Mouse (Mus musculus): ENCODE results near the gene Wipi1. TPM values are rescaled to one million over a fixed set of nuclear protein-coding genes. Genes with fewer than 3 reads are reported as not detected.

Wipi1 gene
- polyA plus RNA-seq, 1 experiment from 2014 or later, result 37.5 TPM

GRCm38 (mm10) chr11:109572051-109572450 lies 39.7 kb downstream of the Wipi1 start:
- no peak overlapping the region for H3K9ac ChIP-seq
- no peak overlapping the region for H3K4me3 ChIP-seq (replicated peaks)
- H3K9me3 ChIP-seq, result no peaks in the 10 kb centered on the region
- no peaks in the 10 kb centered on the region for H3K36me3 ChIP-seq
- no peaks in the 10 kb centered on the region for H3K27me3 ChIP-seq (replicated peaks)
- H3K4me1 ChIP-seq, result 0 out of 2 replicates have a peak, but pooled peaks cover 3% of the 10 kb centered on the region
- H3K27ac ChIP-seq, result no peak overlapping the region
- no peak overlapping the region for H3K4me2 ChIP-seq
- WGBS, result 84% methylated on average over 11 of the region's 11 CpGs
- ATAC-seq (ENCODE audit: insufficient read depth, low FRiP score, low read depth), result no peak

GRCm38 (mm10) chr11:109569809-109570208 lies 42.0 kb downstream of the Wipi1 start:
- no peak overlapping the region for H3K4me3 ChIP-seq (replicated peaks)
- no peak for ATAC-seq (ENCODE audit: insufficient read depth, low FRiP score, low read depth)
- H3K4me1 ChIP-seq, result 0 out of 2 replicates have a peak, but pooled peaks cover 2% of the 10 kb centered on the region
- WGBS, result 71% methylated on average over 7 of the region's 7 CpGs
- no peak overlapping the region for H3K27ac ChIP-seq
- H3K9me3 ChIP-seq, result no peaks in the 10 kb centered on the region
- no peaks in the 10 kb centered on the region for H3K27me3 ChIP-seq (replicated peaks)
- H3K36me3 ChIP-seq, result no peaks in the 10 kb centered on the region
- H3K4me2 ChIP-seq, result no peak overlapping the region
- H3K9ac ChIP-seq, result no peak overlapping the region

DNA sequence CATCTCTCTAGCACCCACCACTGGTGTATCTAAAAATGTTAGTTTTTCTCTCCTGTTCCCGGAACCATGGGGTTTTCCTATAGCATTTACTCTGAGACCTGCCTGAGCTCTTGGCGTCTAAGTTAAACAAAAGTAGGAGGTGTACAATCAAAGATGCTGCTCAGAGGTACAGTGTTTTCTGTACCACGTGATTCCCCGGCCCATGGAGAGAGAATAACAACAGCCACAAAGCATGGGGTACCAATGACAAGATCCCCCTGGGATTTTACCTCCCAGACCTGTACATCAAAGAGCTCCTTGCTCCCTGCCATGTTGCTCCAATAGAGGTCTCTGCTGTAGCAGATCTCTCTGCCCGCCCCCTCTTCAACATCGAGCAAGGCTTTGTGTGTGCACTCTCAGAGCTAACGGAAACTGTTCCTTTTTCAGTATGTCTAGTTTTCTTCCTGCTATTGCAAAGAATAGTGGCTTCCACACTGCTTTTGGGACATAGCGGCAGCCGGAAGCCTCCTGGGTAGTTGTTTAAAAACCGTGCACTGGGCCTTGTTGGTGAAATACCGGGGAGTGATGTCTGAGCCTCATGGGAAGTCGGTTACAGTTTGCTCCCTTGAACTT lies 42.7 kb downstream of the Wipi1 start:
- H3K4me1 ChIP-seq, result no peaks in the 10 kb centered on the region
- no peaks in the 10 kb centered on the region for H3K27me3 ChIP-seq (replicated peaks)
- H3K9ac ChIP-seq, result no peak overlapping the region
- H3K36me3 ChIP-seq, result no peaks in the 10 kb centered on the region
- no peak overlapping the region for H3K4me2 ChIP-seq
- no peak overlapping the region for H3K4me3 ChIP-seq (replicated peaks)
- WGBS, result 73% methylated on average over 12 of the region's 12 CpGs
- H3K27ac ChIP-seq, result no peak overlapping the region
- H3K9me3 ChIP-seq, result no peaks in the 10 kb centered on the region
- ATAC-seq (ENCODE audit: insufficient read depth, low FRiP score, low read depth), result no peak

- no peaks in the 10 kb centered on the region for H3K4me1 ChIP-seq
- no peaks in the 10 kb centered on the region for H3K9me3 ChIP-seq
- no peak overlapping the region for H3K4me3 ChIP-seq (replicated peaks)
- no peak overlapping the region for H3K4me2 ChIP-seq
- no peaks in the 10 kb centered on the region for H3K36me3 ChIP-seq
- no peak overlapping the region for H3K9ac ChIP-seq
- ATAC-seq (ENCODE audit: insufficient read depth, low FRiP score, low read depth), result no peak
- no peaks in the 10 kb centered on the region for H3K27me3 ChIP-seq (replicated peaks)
- H3K27ac ChIP-seq, result no peak overlapping the region
- WGBS, result 81% methylated on average over 15 of the region's 15 CpGs
Observed at GRCm38 (mm10) chr11:109564466-109565214, 47.1 kb downstream of the Wipi1 start.

- Histone ChIP-seq H3K9me3 (no peaks in the 10 kb centered on the region), H3K4me3 (replicated peaks) (no peak overlapping the region), H3K27ac (no peak overlapping the region), H3K36me3 (no peaks in the 10 kb centered on the region), H3K27me3 (replicated peaks) (no peaks in the 10 kb centered on the region), H3K4me2 (no peak overlapping the region), H3K4me1 (no peaks in the 10 kb centered on the region), H3K9ac (no peak overlapping the region)
- WGBS, result 69% methylated on average over 4 of the region's 4 CpGs
- ATAC-seq (ENCODE audit: insufficient read depth, low FRiP score, low read depth), result no peak
Observed at GRCm38 (mm10) chr11:109563708-109564107, 48.1 kb downstream of the Wipi1 start.

DNA sequence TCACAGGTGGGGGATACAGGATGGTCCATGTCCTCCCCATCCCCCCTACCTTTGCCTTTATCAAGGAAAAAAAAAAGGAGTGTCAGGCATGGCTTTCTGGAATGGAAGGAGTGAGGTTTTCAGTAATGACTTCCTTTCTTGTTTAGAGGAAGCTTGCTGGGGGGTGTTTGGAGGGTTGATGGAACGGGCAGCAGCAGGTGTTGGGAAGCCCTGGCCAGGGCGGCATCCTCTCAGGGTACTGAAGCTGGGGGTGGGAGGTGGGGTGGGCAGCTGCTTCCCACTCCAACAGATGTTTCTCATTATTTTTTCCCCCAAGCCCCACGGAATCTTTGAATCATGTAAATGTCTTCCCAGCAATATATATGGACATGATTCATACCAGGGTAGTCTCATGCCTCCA lies 50.3 kb downstream of the Wipi1 start:
- Histone ChIP-seq H3K4me2 (no peak overlapping the region), H3K4me1 (no peaks in the 10 kb centered on the region), H3K36me3 (no peaks in the 10 kb centered on the region), H3K27me3 (replicated peaks) (no peaks in the 10 kb centered on the region), H3K27ac (peak overlapping the region; percentile 22; the same call in 1 of the 2 replicates), H3K9me3 (no peaks in the 10 kb centered on the region), H3K9ac (no peak overlapping the region), H3K4me3 (replicated peaks) (no peak overlapping the region)
- 59% methylated on average over 3 of the region's 3 CpGs for WGBS
- ATAC-seq (ENCODE audit: insufficient read depth, low FRiP score, low read depth), result no peak

GRCm38 (mm10) chr11:109560793-109561257 lies 50.9 kb downstream of the Wipi1 start:
- 22% methylated on average over 9 of the region's 9 CpGs for WGBS
- Histone ChIP-seq H3K4me3 (replicated peaks) (no peak overlapping the region), H3K27ac (peak overlapping the region; percentile 22; the same call in 1 of the 2 replicates), H3K4me2 (no peak overlapping the region), H3K27me3 (replicated peaks) (no peaks in the 10 kb centered on the region), H3K36me3 (no peaks in the 10 kb centered on the region), H3K9me3 (no peaks in the 10 kb centered on the region), H3K4me1 (no peaks in the 10 kb centered on the region), H3K9ac (no peak overlapping the region)
- ATAC-seq (ENCODE audit: insufficient read depth, low FRiP score, low read depth), result no peak

DNA sequence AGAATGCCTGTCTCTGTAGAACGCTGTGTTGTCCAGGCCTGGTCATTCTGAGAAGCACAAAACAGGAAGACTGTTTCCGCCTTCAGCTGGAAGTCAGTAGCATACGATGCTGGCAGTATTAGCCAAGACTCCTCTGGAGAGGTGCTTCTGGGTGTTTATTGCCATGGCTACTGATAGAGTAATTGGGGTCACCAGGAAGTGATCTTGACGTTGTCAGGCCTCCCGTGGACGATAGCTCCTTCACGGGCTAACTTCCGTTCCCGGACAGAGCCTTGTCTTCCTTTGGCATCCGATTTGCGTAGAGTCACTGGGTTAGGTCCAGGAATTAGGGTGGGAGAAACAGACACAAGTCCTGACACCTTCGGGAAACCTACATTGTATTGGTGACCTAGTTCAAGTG lies 52.5 kb downstream of the Wipi1 start:
- Histone ChIP-seq H3K27ac (no peak overlapping the region), H3K4me2 (no peak overlapping the region), H3K4me3 (replicated peaks) (no peak overlapping the region), H3K4me1 (0 out of 2 replicates have a peak, but pooled peaks cover 3% of the 10 kb centered on the region), H3K9me3 (no peaks in the 10 kb centered on the region), H3K36me3 (no peaks in the 10 kb centered on the region), H3K27me3 (replicated peaks) (no peaks in the 10 kb centered on the region), H3K9ac (no peak overlapping the region)
- 85% methylated on average over 12 of the region's 12 CpGs for WGBS
- ATAC-seq (ENCODE audit: insufficient read depth, low FRiP score, low read depth), result no peak

DNA sequence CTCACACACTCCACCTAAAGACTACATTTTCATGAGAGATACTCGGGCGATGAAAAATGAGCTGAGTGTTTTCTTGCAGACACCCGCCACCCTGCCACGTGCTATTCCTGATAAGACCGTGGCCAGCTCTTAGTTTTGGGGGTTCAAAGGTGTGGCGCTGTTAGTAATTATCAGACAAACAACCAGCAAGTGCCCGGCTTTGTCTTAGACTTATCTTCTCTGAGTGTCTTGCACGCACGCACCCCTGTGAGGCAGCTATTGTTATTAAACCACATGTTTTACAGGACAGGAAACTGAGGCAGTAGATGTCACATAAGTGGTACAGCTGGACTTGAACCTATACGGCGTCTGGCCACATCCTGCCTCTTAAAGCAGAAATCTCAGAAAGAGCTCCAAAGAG lies 54.3 kb downstream of the Wipi1 start:
- Histone ChIP-seq H3K4me2 (no peak overlapping the region), H3K9ac (no peak overlapping the region), H3K9me3 (no peaks in the 10 kb centered on the region), H3K27me3 (replicated peaks) (no peaks in the 10 kb centered on the region), H3K36me3 (no peaks in the 10 kb centered on the region), H3K4me1 (0 out of 2 replicates have a peak, but pooled peaks cover 7% of the 10 kb centered on the region), H3K4me3 (replicated peaks) (no peak overlapping the region), H3K27ac (no peak overlapping the region)
- WGBS, result 64% methylated on average over 11 of the region's 11 CpGs
- ATAC-seq (ENCODE audit: insufficient read depth, low FRiP score, low read depth), result peak; percentile 63; the same call in 1 of the 2 replicates

GRCm38 (mm10) chr11:109556130-109556529 lies 55.6 kb downstream of the Wipi1 start:
- 73% methylated on average over 6 of the region's 6 CpGs for WGBS
- Histone ChIP-seq H3K9ac (no peak overlapping the region), H3K9me3 (no peaks in the 10 kb centered on the region), H3K36me3 (no peaks in the 10 kb centered on the region), H3K4me1 (0 out of 2 replicates have a peak, but pooled peaks cover 7% of the 10 kb centered on the region), H3K27me3 (replicated peaks) (no peaks in the 10 kb centered on the region), H3K27ac (peak overlapping the region; percentile 61), H3K4me2 (no peak overlapping the region), H3K4me3 (replicated peaks) (no peak overlapping the region)
- peak; percentile 82 for ATAC-seq (ENCODE audit: insufficient read depth, low FRiP score, low read depth)

- H3K4me3 ChIP-seq (replicated peaks), result no peak overlapping the region
- H3K9ac ChIP-seq, result no peak overlapping the region
- H3K4me2 ChIP-seq, result no peak overlapping the region
- WGBS, result 44% methylated on average over 3 of the region's 3 CpGs
- H3K4me1 ChIP-seq, result 0 out of 2 replicates have a peak, but pooled peaks cover 7% of the 10 kb centered on the region
- H3K27me3 ChIP-seq (replicated peaks), result no peaks in the 10 kb centered on the region
- peak overlapping the region; percentile 83 for H3K27ac ChIP-seq
- no peaks in the 10 kb centered on the region for H3K36me3 ChIP-seq
- peak; percentile 68 for ATAC-seq (ENCODE audit: insufficient read depth, low FRiP score, low read depth)
- no peaks in the 10 kb centered on the region for H3K9me3 ChIP-seq
Observed at GRCm38 (mm10) chr11:109554443-109554842, 57.3 kb downstream of the Wipi1 start.

DNA sequence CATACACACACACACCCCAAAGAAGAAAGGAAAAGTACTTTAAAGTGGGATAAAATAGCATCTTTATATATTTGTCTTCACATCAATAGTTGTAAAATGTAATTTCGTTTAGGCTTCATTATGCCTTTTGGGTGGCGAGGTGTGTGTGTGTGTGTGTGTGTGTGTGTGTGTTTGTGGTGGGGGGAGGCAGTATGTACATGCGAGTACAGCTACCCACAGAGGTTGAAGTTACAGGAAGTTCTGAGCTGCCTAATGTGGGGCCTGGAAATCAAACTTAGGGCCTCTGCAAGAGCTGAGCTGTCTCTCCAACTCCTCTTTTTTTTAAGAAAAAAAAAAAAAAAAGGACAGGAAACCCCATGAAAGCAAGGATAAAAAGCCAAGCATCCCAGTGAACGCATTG lies 57.8 kb downstream of the Wipi1 start:
- no peaks in the 10 kb centered on the region for H3K27me3 ChIP-seq (replicated peaks)

More for the DNA sequence above, 57.8 kb downstream of the Wipi1 start:
- no peak overlapping the region for H3K9ac ChIP-seq
- no peaks in the 10 kb centered on the region for H3K36me3 ChIP-seq
- H3K4me2 ChIP-seq, result no peak overlapping the region
- no peak for ATAC-seq (ENCODE audit: insufficient read depth, low FRiP score, low read depth)
- 71% methylated on average over 4 of the region's 4 CpGs for WGBS
- no peaks in the 10 kb centered on the region for H3K9me3 ChIP-seq
- H3K4me1 ChIP-seq, result 0 out of 2 replicates have a peak, but pooled peaks cover 7% of the 10 kb centered on the region
- peak overlapping the region; percentile 83 for H3K27ac ChIP-seq
- H3K4me3 ChIP-seq (replicated peaks), result no peak overlapping the region
